ENCODE assay signal across 30 mouse cellular contexts in genomic region chr1:108974866-108975265, GRCm38 (mm10).
DNase-seq lines count a peak whose midpoint lies in the region; ATAC-seq and TF ChIP-seq lines count a peak whose summit lies in the region.
"Had no signal": no experiment of that assay in that cellular context is flagged by ENCODE, and none has a peak within 500 bp of the region (broad histone marks: within the 10 kb centered on the region; RNA-seq: fewer than 3 reads in every experiment).

No protein-coding gene starts in this region.

- H3K9me3 ChIP-seq in midbrain, embryonic 14.5 days (ENCODE audit: control insufficient read depth, low read length): no peaks in the 10 kb centered on the region
- H3K9me3 ChIP-seq in midbrain, embryonic 10.5 days (replicated peaks): no peaks in the 10 kb centered on the region
- H3K9me3 ChIP-seq in forebrain, embryonic 12.5 days: no peaks in the 10 kb centered on the region
- no peaks in the 10 kb centered on the region for H3K9me3 ChIP-seq in forebrain, embryonic 16.5 days (ENCODE audit: control insufficient read depth, low read length)
- H3K9me3 ChIP-seq: embryonic facial prominence, embryonic 12.5 days; limb, embryonic 12.5 days; liver, embryonic 15.5 days; midbrain, embryonic 12.5 days had no signal

- H3K36me3 ChIP-seq in midbrain, embryonic 14.5 days (ENCODE audit: control insufficient read depth, insufficient read depth, low read length): no peaks in the 10 kb centered on the region
- H3K36me3 ChIP-seq in midbrain, embryonic 10.5 days: no peaks in the 10 kb centered on the region
- no peaks in the 10 kb centered on the region for H3K36me3 ChIP-seq in forebrain, embryonic 12.5 days (replicated peaks)
- no peaks in the 10 kb centered on the region for H3K36me3 ChIP-seq in forebrain, embryonic 16.5 days (ENCODE audit: control insufficient read depth, insufficient read depth)
- H3K36me3 ChIP-seq: embryonic facial prominence, embryonic 12.5 days; heart, embryonic 13.5 days; limb, embryonic 12.5 days; liver, embryonic 15.5 days; midbrain, embryonic 12.5 days had no signal

- TF ChIP-seq CTCF in cerebellum, adult 2 months (IDR thresholded peaks at IDR 0.05; ENCODE audit: borderline replicate concordance, insufficient read depth, low read depth, low read length): no peak

- TF ChIP-seq POLR2A in cerebellum, adult 2 months (IDR thresholded peaks at IDR 0.05; ENCODE audit: borderline replicate concordance, insufficient read depth, low read length): no peak

- no peak overlapping the region for H3K9ac ChIP-seq in midbrain, embryonic 14.5 days (replicated peaks; ENCODE audit: low read length)
- no peak overlapping the region for H3K9ac ChIP-seq in forebrain, embryonic 12.5 days
- H3K9ac ChIP-seq in forebrain, embryonic 16.5 days (replicated peaks; ENCODE audit: low read depth, low read length): no peak overlapping the region
- H3K9ac ChIP-seq: embryonic facial prominence, embryonic 12.5 days; heart, embryonic 13.5 days; hindbrain, embryonic 14.5 days; limb, embryonic 12.5 days; liver, embryonic 15.5 days; lung, embryonic 14.5 days; midbrain, embryonic 12.5 days had no signal

- no peaks in the 10 kb centered on the region for H3K27me3 ChIP-seq in midbrain, embryonic 14.5 days (ENCODE audit: control insufficient read depth, insufficient read depth, low read length)
- no peaks in the 10 kb centered on the region for H3K27me3 ChIP-seq in midbrain, embryonic 10.5 days (ENCODE audit: low read depth, poor library complexity, severe bottlenecking)
- no peaks in the 10 kb centered on the region for H3K27me3 ChIP-seq in forebrain, embryonic 12.5 days
- no peaks in the 10 kb centered on the region for H3K27me3 ChIP-seq in forebrain, embryonic 16.5 days (replicated peaks; ENCODE audit: control insufficient read depth, insufficient read depth, low read length)
- no peaks in the 10 kb centered on the region for H3K27me3 ChIP-seq in cerebellum, adult 2 months (ENCODE audit: control insufficient read depth, insufficient read depth, low read length)
- H3K27me3 ChIP-seq: CH12.LX; embryonic facial prominence, embryonic 12.5 days; heart, embryonic 13.5 days; limb, embryonic 12.5 days; liver, embryonic 15.5 days; midbrain, embryonic 12.5 days had no signal

- H3K4me2 ChIP-seq in midbrain, embryonic 14.5 days (ENCODE audit: low read length): no peak overlapping the region
- H3K4me2 ChIP-seq in forebrain, embryonic 12.5 days: no peak overlapping the region
- H3K4me2 ChIP-seq in forebrain, embryonic 16.5 days (ENCODE audit: low read length): no peak overlapping the region
- H3K4me2 ChIP-seq: embryonic facial prominence, embryonic 12.5 days; heart, embryonic 13.5 days; hindbrain, embryonic 14.5 days; limb, embryonic 12.5 days; liver, embryonic 15.5 days; lung, embryonic 14.5 days; midbrain, embryonic 12.5 days had no signal

- peak; percentile 3 for DNase-seq in midbrain, embryonic 14.5 days
- no peak for DNase-seq in midbrain, embryonic 10.5 days (ENCODE audit: low spot score)
- DNase-seq in cerebellum, adult 2 months: no peak
- DNase-seq in lung, postnatal 4 days: no peak
- DNase-seq: adrenal gland, adult 2 months; adrenal gland, postnatal 36 days; cerebellum, adult 11 months; cerebellum, adult 9-11 months; embryo, embryonic 11 days; gastrocnemius, postnatal 10 days; heart, postnatal 10 days; kidney, adult 9 months; kidney, postnatal 10 days; lung, embryonic 14.5 days; lung, postnatal 14 days; right cerebral cortex, adult 18-20 months; thymus, adult 2 months; thymus, postnatal 36 days had no signal

- H3K4me1 ChIP-seq in midbrain, embryonic 14.5 days (ENCODE audit: control insufficient read depth, insufficient read depth, low read length): no peaks in the 10 kb centered on the region
- no peaks in the 10 kb centered on the region for H3K4me1 ChIP-seq in midbrain, embryonic 10.5 days
- no peaks in the 10 kb centered on the region for H3K4me1 ChIP-seq in forebrain, embryonic 12.5 days
- H3K4me1 ChIP-seq in forebrain, embryonic 16.5 days (replicated peaks; ENCODE audit: control insufficient read depth, insufficient read depth, low read length): no peaks in the 10 kb centered on the region
- no peaks in the 10 kb centered on the region for H3K4me1 ChIP-seq in cerebellum, adult 2 months (ENCODE audit: control insufficient read depth, insufficient read depth, low read length)
- H3K4me1 ChIP-seq: embryonic facial prominence, embryonic 12.5 days; heart, embryonic 13.5 days; limb, embryonic 12.5 days; liver, embryonic 15.5 days; midbrain, embryonic 12.5 days had no signal

- no peak overlapping the region for H3K4me3 ChIP-seq in midbrain, embryonic 14.5 days (replicated peaks; ENCODE audit: low read depth, low read length)
- H3K4me3 ChIP-seq in midbrain, embryonic 10.5 days: no peak overlapping the region
- H3K4me3 ChIP-seq in forebrain, embryonic 12.5 days (replicated peaks): no peak overlapping the region
- no peak overlapping the region for H3K4me3 ChIP-seq in forebrain, embryonic 16.5 days (replicated peaks; ENCODE audit: low read length)
- H3K4me3 ChIP-seq in cerebellum, adult 2 months (replicated peaks; ENCODE audit: insufficient read depth, low read depth, low read length): no peak overlapping the region
- H3K4me3 ChIP-seq: embryonic facial prominence, embryonic 12.5 days; heart, embryonic 13.5 days; left cerebral cortex, adult 2 months; limb, embryonic 12.5 days; liver, embryonic 15.5 days; midbrain, embryonic 12.5 days had no signal

- H3K27ac ChIP-seq in midbrain, embryonic 14.5 days (replicated peaks; ENCODE audit: low read depth, low read length): no peak overlapping the region
- no peak overlapping the region for H3K27ac ChIP-seq in midbrain, embryonic 10.5 days (replicated peaks)
- H3K27ac ChIP-seq in forebrain, embryonic 12.5 days: no peak overlapping the region
- no peak overlapping the region for H3K27ac ChIP-seq in forebrain, embryonic 16.5 days (ENCODE audit: low read length)
- no peak overlapping the region for H3K27ac ChIP-seq in cerebellum, adult 2 months (ENCODE audit: insufficient read depth, low read length)
- H3K27ac ChIP-seq: embryonic facial prominence, embryonic 12.5 days; heart, embryonic 13.5 days; hindbrain, embryonic 14.5 days; left cerebral cortex, adult 2 months; limb, embryonic 12.5 days; liver, embryonic 15.5 days; midbrain, embryonic 12.5 days had no signal

- ATAC-seq in midbrain, embryonic 14.5 days (ENCODE audit: low FRiP score, low TSS enrichment): no peak
- ATAC-seq in forebrain, embryonic 12.5 days (ENCODE audit: low FRiP score): peak; percentile 51; the same call in 1 of the 2 replicates
- ATAC-seq in forebrain, embryonic 16.5 days: peak; percentile 81
- ATAC-seq: activated CD4-positive, CD25-positive, alpha-beta regulatory T cell, adult 4 months; intestine, postnatal 0 days had no signal

- WGBS in midbrain, embryonic 14.5 days: 70% methylated on average over 1 of the region's 1 CpGs
- 88% methylated on average over 1 of the region's 1 CpGs for WGBS in midbrain, embryonic 10.5 days
- 22% methylated on average over 1 of the region's 1 CpGs for WGBS in forebrain, embryonic 12.5 days
- WGBS in forebrain, embryonic 16.5 days: 18% methylated on average over 1 of the region's 1 CpGs
- 49% methylated on average over 1 of the region's 1 CpGs for WGBS in cerebellum, adult 2 months
